Mouse (Mus musculus) hindbrain, embryonic 11.5 days (tissue): ENCODE measurements at regions not wholly inside any gene's neighbourhood (a gene's known extent, or its start where the extent isn't known, plus 50 kb on each side); places are given as distances from the start of the nearest gene placed in this dataset.
A peak's percentile ranks its signal among the peaks of the same experiment; 100 is the strongest.
"Not testable (repeated sequence)": the region's sequence is repeated elsewhere in the genome, so short reads cannot be mapped to it uniquely, and the experiment has no call there.

Experiments used
- ATAC-seq: fragments of 200-750 bp; cut with Nextera tagmentation; 2 replicates; pipeline ENCODE4 v1.8.0; 2017; ENCODE audit warnings: mild to moderate bottlenecking, moderate TSS enrichment, moderate library complexity; ENCODE audit not compliant: low FRiP score
- DNase-seq: peaks from one replicate; pipeline ENCODE4 v3.0.0-alpha.2; 2015; ENCODE audit warnings: low spot score
- H3K27ac ChIP-seq: fragments of 300-500 bp; sonication (generic); 2 replicates; pipeline ENCODE4 v1.5.1; 2014; ENCODE audit warnings: mild to moderate bottlenecking, low read depth, low read length
- H3K27me3 ChIP-seq: fragments of 300-500 bp; sonication (generic); 2 replicates; pipeline ENCODE4 v1.6.1; 2014; ENCODE audit warnings: mild to moderate bottlenecking, low read length, moderate library complexity, mixed read lengths; ENCODE audit not compliant: control insufficient read depth, insufficient read depth
- H3K36me3 ChIP-seq: fragments of 300-500 bp; sonication (generic); 2 replicates; pipeline ENCODE4 v1.6.1; 2014; ENCODE audit warnings: mild to moderate bottlenecking, low read length, moderate library complexity, mixed read lengths; ENCODE audit not compliant: control insufficient read depth, insufficient read depth
- H3K4me1 ChIP-seq: fragments of 300-500 bp; sonication (generic); replicated peaks from 2 replicates; pipeline ENCODE4 v1.6.1; 2014; ENCODE audit warnings: low read length, mixed read lengths; ENCODE audit not compliant: control insufficient read depth, insufficient read depth
- H3K4me2 ChIP-seq: fragments of 300-500 bp; sonication (generic); replicated peaks from 2 replicates; pipeline ENCODE4 v1.6.1; 2014; ENCODE audit warnings: mild to moderate bottlenecking, low read depth, low read length
- H3K4me3 ChIP-seq: fragments of 300-500 bp; sonication (generic); 2 replicates; pipeline ENCODE4 v1.5.1; 2014; ENCODE audit warnings: low read depth, low read length
- H3K9ac ChIP-seq: fragments of 300-500 bp; sonication (generic); 2 replicates; pipeline ENCODE4 v1.6.1; 2014; ENCODE audit warnings: low read depth, low read length
- H3K9me3 ChIP-seq: fragments of 300-500 bp; sonication (generic); 2 replicates; pipeline ENCODE4 v1.6.1; 2016; ENCODE audit warnings: low read length; ENCODE audit not compliant: control insufficient read depth
- WGBS: fragments of 180-500 bp; shearing (Covaris S2); extraction: QIAGEN DNeasy Blood & Tissue Kit; methylation state at CpG from one replicate; pipeline ENCODE4 v1.1.7; 2014; 5-methylcytosine and 5-hydroxymethylcytosine counted together

DNA sequence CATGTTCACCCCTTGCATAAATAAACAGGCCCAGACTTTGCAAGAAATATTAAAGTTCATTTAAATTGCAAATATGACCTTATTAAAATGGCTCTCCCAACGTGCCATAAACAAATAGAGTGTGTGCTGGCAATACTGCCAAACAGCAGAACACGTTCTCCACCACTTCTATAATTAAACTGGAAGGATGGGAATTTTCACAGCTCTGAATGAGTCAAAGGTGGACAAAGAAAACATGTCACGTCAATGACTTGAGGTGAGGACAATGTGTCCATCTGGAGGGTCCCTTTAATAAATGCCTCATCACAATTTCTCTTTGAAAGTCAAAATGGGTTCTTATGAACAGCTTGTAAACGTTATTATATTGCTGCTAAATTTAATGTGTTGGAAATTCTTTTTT is 114.8 kb downstream of the Galc start:
- no peaks in the 10 kb centered on the region for H3K4me1 ChIP-seq
- no peak overlapping the region for H3K4me3 ChIP-seq
- no peak for DNase-seq
- no peak for ATAC-seq
- no peaks in the 10 kb centered on the region for H3K27me3 ChIP-seq
- no peak overlapping the region for H3K4me2 ChIP-seq
- H3K9me3 ChIP-seq: no peaks in the 10 kb centered on the region
- H3K36me3 ChIP-seq: no peaks in the 10 kb centered on the region
- no peak overlapping the region for H3K27ac ChIP-seq
- 70% methylated on average over 4 of the region's 4 CpGs for WGBS
- H3K9ac ChIP-seq: no peak overlapping the region

DNA sequence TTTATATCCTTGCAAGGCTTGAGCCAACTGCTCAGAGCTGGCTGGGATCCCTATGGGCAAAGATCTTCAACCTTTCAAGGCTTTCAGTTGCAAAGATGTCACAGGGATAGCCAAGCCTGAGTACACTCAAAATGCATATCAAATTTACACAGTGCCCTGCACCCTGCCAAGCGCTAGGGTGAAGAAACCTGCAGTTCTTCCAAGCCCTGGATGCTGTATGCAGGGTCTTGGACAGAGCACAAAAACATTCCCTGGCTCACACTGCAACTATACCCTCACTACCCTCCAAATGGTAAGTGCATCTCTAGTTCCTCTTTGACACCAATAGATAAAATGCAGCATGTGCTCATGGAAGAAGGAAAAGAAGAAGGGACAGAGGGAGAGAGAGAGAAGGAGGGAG is 116.1 kb downstream of the Galc start:
- Histone ChIP-seq H3K27ac (no peak overlapping the region), H3K4me1 (no peaks in the 10 kb centered on the region), H3K4me3 (no peak overlapping the region), H3K9ac (no peak overlapping the region), H3K9me3 (no peaks in the 10 kb centered on the region), H3K27me3 (no peaks in the 10 kb centered on the region), H3K36me3 (no peaks in the 10 kb centered on the region), H3K4me2 (no peak overlapping the region)
- ATAC-seq: no peak
- DNase-seq: no peak
- 81% methylated on average over 1 of the region's 1 CpGs for WGBS

DNA sequence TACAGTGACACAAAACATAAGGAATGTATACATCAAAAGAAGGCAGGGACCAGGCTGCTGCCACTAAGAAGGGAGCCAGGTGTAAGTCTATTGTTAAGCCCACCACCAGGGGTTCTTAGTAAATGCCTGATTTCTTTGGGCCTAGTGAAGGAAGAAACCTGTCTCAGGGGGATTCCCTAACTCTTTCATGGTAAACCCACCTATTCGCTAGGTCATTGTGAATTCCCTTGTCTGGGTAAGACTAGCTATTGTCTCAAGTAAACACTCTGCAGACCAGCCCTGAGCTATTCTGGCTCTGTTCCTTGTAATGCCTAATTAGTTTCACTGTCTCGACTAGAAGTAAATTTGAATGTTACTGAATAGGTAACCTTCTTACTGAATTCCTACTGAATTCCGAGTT is 119.4 kb downstream of the Galc start:
- not testable (repeated sequence) for H3K4me2 ChIP-seq, DNase-seq, H3K4me1 ChIP-seq, ATAC-seq, H3K36me3 ChIP-seq, H3K9ac ChIP-seq, H3K9me3 ChIP-seq, H3K4me3 ChIP-seq, H3K27ac ChIP-seq, H3K27me3 ChIP-seq
- 82% methylated on average over 3 of the region's 3 CpGs for WGBS

DNA sequence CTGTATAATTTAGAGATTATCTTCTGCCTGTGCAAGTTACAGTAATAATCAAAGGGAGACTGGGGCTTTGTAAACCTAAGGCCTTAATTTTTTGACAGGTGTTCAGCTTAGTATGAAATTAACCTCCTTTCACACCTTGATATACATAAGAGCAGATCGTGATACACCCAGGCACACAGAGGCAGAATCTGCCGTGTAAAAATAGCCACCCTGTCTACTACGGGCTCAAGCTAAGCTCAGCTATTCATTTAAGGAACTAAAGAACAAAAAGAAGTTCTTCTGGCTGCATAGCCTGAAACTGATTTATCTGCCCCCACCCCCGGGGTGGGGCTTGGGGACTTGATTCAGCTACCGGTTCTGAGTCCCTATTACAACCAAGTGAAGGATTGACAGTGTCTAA is 128.0 kb downstream of the Galc start:
- Histone ChIP-seq H3K4me2 (no peak overlapping the region), H3K27me3 (no peaks in the 10 kb centered on the region), H3K9ac (no peak overlapping the region), H3K4me3 (no peak overlapping the region), H3K4me1 (no peaks in the 10 kb centered on the region), H3K9me3 (no peaks in the 10 kb centered on the region), H3K36me3 (no peaks in the 10 kb centered on the region), H3K27ac (no peak overlapping the region)
- ATAC-seq: no peak
- DNase-seq: no peak
- 80% methylated on average over 5 of the region's 5 CpGs for WGBS

DNA sequence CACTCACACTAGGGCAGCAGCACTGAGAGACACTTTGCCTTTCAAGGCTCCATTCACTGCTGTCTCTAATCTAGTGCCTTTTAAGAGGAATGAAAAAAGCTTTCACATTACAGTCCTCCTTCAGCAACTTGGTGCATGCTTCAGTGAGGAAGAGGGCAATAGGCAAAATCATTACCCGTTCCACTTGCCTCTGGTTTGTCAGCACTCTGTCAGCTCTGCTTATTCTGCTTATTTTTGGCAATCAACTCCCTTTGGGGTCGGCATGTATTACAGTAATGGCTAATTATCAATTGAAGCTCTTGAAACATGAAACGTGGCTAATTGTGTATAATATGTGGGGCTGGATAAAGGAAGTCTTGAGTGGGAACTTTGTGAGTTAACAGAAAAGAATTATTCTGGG is 135.7 kb downstream of the Galc start:
- 92% methylated on average over 3 of the region's 3 CpGs for WGBS
- no peak overlapping the region for H3K27ac ChIP-seq
- H3K9me3 ChIP-seq: no peaks in the 10 kb centered on the region
- DNase-seq: no peak
- H3K4me3 ChIP-seq: no peak overlapping the region
- no peak overlapping the region for H3K9ac ChIP-seq
- H3K4me2 ChIP-seq: no peak overlapping the region
- H3K27me3 ChIP-seq: no peaks in the 10 kb centered on the region
- no peak for ATAC-seq
- H3K4me1 ChIP-seq: no peaks in the 10 kb centered on the region
- H3K36me3 ChIP-seq: no peaks in the 10 kb centered on the region

DNA sequence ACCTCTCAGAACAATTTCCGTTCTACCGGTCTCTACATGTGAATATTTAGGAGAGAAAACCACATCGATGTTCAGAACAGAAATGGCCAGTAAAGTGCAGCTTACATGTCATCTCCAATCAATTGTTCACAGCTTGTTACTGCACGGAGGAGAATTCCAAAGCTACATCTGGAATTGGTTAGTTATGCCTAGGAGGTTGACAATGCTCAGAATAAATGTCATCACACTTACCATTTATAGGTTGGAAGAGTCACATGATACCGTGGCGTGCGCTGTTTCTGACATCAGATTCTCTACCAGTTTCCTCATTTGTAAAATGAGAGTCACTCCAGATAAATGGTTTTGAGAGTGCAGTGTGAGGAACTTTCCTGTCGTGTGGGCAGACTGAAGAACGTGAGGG is 151.2 kb downstream of the Galc start:
- no peaks in the 10 kb centered on the region for H3K36me3 ChIP-seq
- H3K4me3 ChIP-seq: no peak overlapping the region
- DNase-seq (peak; percentile 6), ATAC-seq (no peak)
- no peaks in the 10 kb centered on the region for H3K27me3 ChIP-seq
- WGBS: 80% methylated on average over 9 of the region's 9 CpGs
- H3K27ac ChIP-seq: no peak overlapping the region
- no peak overlapping the region for H3K9ac ChIP-seq
- H3K9me3 ChIP-seq: no peaks in the 10 kb centered on the region
- H3K4me2 ChIP-seq: no peak overlapping the region
- no peaks in the 10 kb centered on the region for H3K4me1 ChIP-seq

DNA sequence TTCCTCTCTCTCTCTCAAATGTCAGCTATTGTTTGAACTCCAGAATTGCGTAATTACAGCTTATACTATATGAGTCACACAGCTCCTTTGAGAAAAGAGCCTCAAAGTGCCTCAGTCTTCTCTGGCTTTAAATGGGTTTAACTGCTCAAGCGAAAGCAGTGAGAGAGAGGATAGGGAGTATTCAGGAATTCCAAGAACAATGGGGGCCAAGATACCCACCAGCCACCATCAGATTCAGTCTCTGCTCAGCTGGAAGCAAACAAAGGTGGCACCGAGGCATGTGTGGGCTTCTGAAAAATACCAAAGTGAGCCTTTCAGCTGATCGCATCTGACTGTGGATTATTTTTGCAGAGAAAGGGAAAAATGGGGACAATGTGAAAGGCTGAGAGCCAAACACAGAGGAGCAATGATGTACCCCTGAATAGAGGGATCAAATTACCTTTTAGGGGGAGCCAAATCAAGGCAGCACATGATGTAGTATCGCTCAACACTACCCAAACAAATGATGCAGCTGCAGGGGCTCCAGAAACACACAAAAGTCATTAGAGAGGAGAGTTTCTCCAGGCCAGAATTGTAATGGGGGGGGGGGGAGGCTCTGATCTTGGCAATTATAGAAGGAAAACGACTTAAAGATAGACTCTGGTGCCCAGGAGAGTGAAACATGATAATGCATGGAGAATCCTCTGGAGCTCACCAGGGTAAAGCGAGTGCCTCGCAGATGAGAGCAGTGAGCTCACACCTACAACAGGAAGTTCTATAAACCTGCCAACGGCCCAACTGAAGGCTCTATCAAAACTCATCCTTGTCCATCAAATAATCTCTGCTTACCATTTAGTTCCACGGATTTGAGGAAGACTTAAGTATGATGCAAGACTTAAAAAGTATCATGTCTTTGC is 152.2 kb downstream of the Galc start:
- DNase-seq: peak; percentile 4
- H3K4me2 ChIP-seq: no peak overlapping the region
- H3K4me1 ChIP-seq: no peaks in the 10 kb centered on the region
- H3K36me3 ChIP-seq: no peaks in the 10 kb centered on the region
- no peaks in the 10 kb centered on the region for H3K9me3 ChIP-seq
- no peak overlapping the region for H3K4me3 ChIP-seq
- H3K9ac ChIP-seq: no peak overlapping the region
- H3K27ac ChIP-seq: no peak overlapping the region
- 48% methylated on average over 10 of the region's 10 CpGs for WGBS
- no peaks in the 10 kb centered on the region for H3K27me3 ChIP-seq
- ATAC-seq: no peak

DNA sequence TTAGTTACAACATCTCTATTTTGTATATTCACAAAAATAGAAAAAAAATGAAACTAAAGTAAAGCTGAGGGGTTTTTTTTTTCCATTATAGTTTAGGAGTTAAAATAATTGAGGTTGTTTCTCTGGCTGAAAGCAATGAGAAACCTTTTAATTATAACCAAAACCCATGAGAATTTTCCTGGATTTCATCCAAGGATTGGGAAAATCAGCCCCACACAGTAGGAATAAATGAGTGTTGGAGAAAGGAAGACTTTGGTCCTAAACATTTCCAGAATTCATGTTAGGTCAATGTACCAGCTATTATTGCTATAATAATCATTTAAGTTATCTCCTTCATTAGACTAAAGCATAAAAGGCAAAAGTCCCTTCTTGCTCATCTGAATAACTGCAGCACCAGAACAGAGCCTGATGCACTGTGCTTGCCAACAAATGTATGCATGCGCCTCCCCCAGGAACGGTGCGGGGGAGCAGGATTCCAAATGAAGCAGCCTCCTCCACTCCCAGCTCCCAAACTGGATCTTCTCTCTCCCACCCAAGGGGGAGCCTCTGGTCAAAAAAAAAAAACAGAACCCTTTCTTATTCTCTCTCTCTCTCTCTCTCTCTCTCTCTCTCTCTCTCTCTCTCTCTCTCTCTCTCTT is 153.0 kb downstream of the Galc start:
- Histone ChIP-seq H3K9ac (no peak overlapping the region), H3K27ac (no peak overlapping the region), H3K27me3 (no peaks in the 10 kb centered on the region), H3K9me3 (no peaks in the 10 kb centered on the region), H3K4me2 (no peak overlapping the region), H3K4me1 (no peaks in the 10 kb centered on the region), H3K36me3 (no peaks in the 10 kb centered on the region), H3K4me3 (no peak overlapping the region)
- 43% methylated on average over 3 of the region's 3 CpGs for WGBS
- no peak for ATAC-seq
- no peak for DNase-seq

DNA sequence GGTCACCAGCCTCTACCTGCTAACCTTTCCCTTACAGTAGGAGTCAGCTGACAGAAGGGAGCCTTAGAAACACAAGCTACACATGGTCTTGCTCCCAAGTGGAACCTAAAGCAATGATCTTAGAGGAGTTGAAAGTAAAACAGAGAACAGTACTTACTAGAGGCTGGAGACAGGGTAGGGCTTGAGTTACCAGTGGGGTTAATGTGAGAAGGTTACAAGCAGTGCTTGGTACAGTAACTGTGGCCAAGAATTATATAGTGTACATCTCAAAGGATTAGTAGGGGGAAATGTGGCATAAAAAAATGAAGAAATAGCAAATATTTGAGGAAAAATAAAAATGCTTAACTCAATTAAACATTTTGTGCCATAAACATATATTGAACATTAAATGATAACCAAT is 153.5 kb downstream of the Galc start:
- DNase-seq: no peak
- Histone ChIP-seq H3K9ac (no peak overlapping the region), H3K4me3 (no peak overlapping the region), H3K9me3 (no peaks in the 10 kb centered on the region), H3K27ac (no peak overlapping the region), H3K27me3 (no peaks in the 10 kb centered on the region), H3K4me2 (no peak overlapping the region), H3K4me1 (no peaks in the 10 kb centered on the region), H3K36me3 (no peaks in the 10 kb centered on the region)
- ATAC-seq: no peak
